8 mouse cellular contexts compared by ENCODE assay signal in genomic region chr8:11635012-11635577, GRCm38 (mm10). TPM values are rescaled to one million over a fixed set of nuclear protein-coding genes. Genes with fewer than 3 reads are reported as not detected.
DNase-seq lines count a peak whose midpoint lies in the region; ATAC-seq lines count a peak whose summit lies in the region.

No protein-coding gene starts in this region.

- peak overlapping the region; percentile 75 for H3K4me2 ChIP-seq in hindbrain, embryonic 13.5 days

- under 1% methylated on average over 70 of the region's 70 CpGs for WGBS in hindbrain, embryonic 13.5 days

- H3K27ac ChIP-seq in hindbrain, embryonic 13.5 days, result peak overlapping the region; percentile 98

- peaks cover 40% of the 10 kb centered on the region for H3K4me1 ChIP-seq in hindbrain, embryonic 13.5 days (replicated peaks)

- H3K9ac ChIP-seq in hindbrain, embryonic 13.5 days, result peak overlapping the region; percentile 97

- ATAC-seq in hindbrain, embryonic 13.5 days (ENCODE audit: low FRiP score), result peak; percentile 89

- H3K9me3 ChIP-seq in hindbrain, embryonic 13.5 days, result no peaks in the 10 kb centered on the region

- H3K27me3 ChIP-seq in hindbrain, embryonic 13.5 days, result no peaks in the 10 kb centered on the region

- DNase-seq in T-cell, adult 2 months (ENCODE audit: low spot score), result peak; percentile 86
- DNase-seq in cerebellum, postnatal 10 days, result peak; percentile 90 to 93
- peak; percentile 75 to 78 for DNase-seq in frontal cortex, postnatal 14 days (ENCODE audit: low spot score in 2 of 2)
- DNase-seq in left cerebral cortex, adult 11 months (ENCODE audit: low spot score), result peak; percentile 72
- DNase-seq in lung, postnatal 36 days, result peak; percentile 89
- DNase-seq in retina, postnatal 7 days (ENCODE audit: low read depth, low spot score), result peak; percentile 89
- peak; percentile 54 to 71 for DNase-seq in urinary bladder, adult 18-20 months (ENCODE audit: low spot score in 2 of 2)

- H3K4me3 ChIP-seq in hindbrain, embryonic 13.5 days, result peak overlapping the region; percentile 80

- H3K36me3 ChIP-seq in hindbrain, embryonic 13.5 days, result peaks cover 26% of the 10 kb centered on the region

RNA-seq across cellular contexts. Expression of gene Ankrd10, which starts 0.5 kb away (rescaled TPM):
- 86.4 and 87.4 TPM in 2 replicates for polyA plus RNA-seq in hindbrain, embryonic 13.5 days (2015; fragmentation: Nextera tagmentation; extraction: Ambion mirVana)

Comparison
In these comparisons a context has a peak if more than half of its experiments do, and no peak if none do; other contexts are left out.
1. Peak in every context shown above with its lines: DNase-seq, ATAC-seq, H3K4me3 ChIP-seq and H3K27ac ChIP-seq.